Mouse (Mus musculus) hindbrain, postnatal 0 days (tissue): ENCODE measurements at regions not wholly inside any gene's neighbourhood (a gene's known extent, or its start where the extent isn't known, plus 50 kb on each side); places are given as distances from the start of the nearest gene placed in this dataset.
A peak's percentile ranks its signal among the peaks of the same experiment; 100 is the strongest.

Experiments used
- ATAC-seq: fragments of 200-750 bp; cut with Nextera tagmentation; 2 replicates; pipeline ENCODE4 v1.8.0; 2017; ENCODE audit warnings: mild to moderate bottlenecking, moderate TSS enrichment, moderate library complexity
- DNase-seq: peaks from one replicate; pipeline ENCODE4 v3.0.0-alpha.2; 2015; ENCODE audit warnings: low spot score
- H3K27ac ChIP-seq: fragments of 300-500 bp; sonication (generic); 2 replicates; pipeline ENCODE4 v1.5.1; 2014; ENCODE audit warnings: mild to moderate bottlenecking
- H3K27me3 ChIP-seq: fragments of 300-500 bp; sonication (generic); 2 replicates; pipeline ENCODE4 v1.6.1; 2014; ENCODE audit warnings: low read length, mixed read lengths; ENCODE audit not compliant: insufficient read depth
- H3K36me3 ChIP-seq: fragments of 300-500 bp; sonication (generic); 2 replicates; pipeline ENCODE4 v1.6.1; 2014; ENCODE audit warnings: low read length, mixed read lengths; ENCODE audit not compliant: insufficient read depth
- H3K4me1 ChIP-seq: fragments of 300-500 bp; sonication (generic); 2 replicates; pipeline ENCODE4 v1.6.1; 2014; ENCODE audit warnings: antibody characterized with exemption, low read length, mixed read lengths; ENCODE audit not compliant: insufficient read depth
- H3K4me2 ChIP-seq: fragments of 300-500 bp; sonication (generic); 2 replicates; pipeline ENCODE4 v1.6.1; 2014; ENCODE audit warnings: low read depth, mild to moderate bottlenecking, low read length, moderate library complexity, mixed read lengths
- H3K4me3 ChIP-seq: fragments of 300-500 bp; sonication (generic); 2 replicates; pipeline ENCODE4 v1.5.1; 2014; ENCODE audit warnings: low read length
- H3K9ac ChIP-seq: fragments of 300-500 bp; sonication (generic); replicated peaks from 2 replicates; pipeline ENCODE4 v1.6.1; 2014; ENCODE audit warnings: mild to moderate bottlenecking, low read length, moderate library complexity, mixed read lengths
- H3K9me3 ChIP-seq: fragments of 300-500 bp; sonication (generic); 2 replicates; pipeline ENCODE4 v1.6.1; 2016; ENCODE audit warnings: low read length, mixed read lengths
- CTCF ChIP-seq: IDR thresholded peaks from 2 replicates; pipeline ENCODE4 v1.5.1; 2016; ENCODE audit warnings: antibody characterized with exemption, control low read depth, low read depth
- WGBS: fragments of 180-500 bp; shearing (Covaris S2); extraction: QIAGEN DNeasy Blood & Tissue Kit; methylation state at CpG from one replicate; pipeline ENCODE4 v1.1.7; 2014; 5-methylcytosine and 5-hydroxymethylcytosine counted together

- Histone ChIP-seq H3K4me1 (no peaks in the 10 kb centered on the region), H3K9me3 (no peaks in the 10 kb centered on the region), H3K27me3 (no peaks in the 10 kb centered on the region), H3K4me2 (no peak overlapping the region), H3K9ac (no peak overlapping the region), H3K4me3 (no peak overlapping the region), H3K36me3 (no peaks in the 10 kb centered on the region), H3K27ac (no peak overlapping the region)
- ATAC-seq (no peak), DNase-seq (peak; percentile 37)
- no peak for TF ChIP-seq CTCF
- WGBS, result 57% methylated on average over 5 of the region's 5 CpGs
Measured at GRCm38 (mm10) chr7:133262161-133262560, 138.0 kb upstream of the Ctbp2 start.

GRCm38 (mm10) chr7:133259143-133259542, 135.0 kb upstream of the Ctbp2 start:
- H3K9me3 ChIP-seq, result no peaks in the 10 kb centered on the region
- no peak for ATAC-seq
- no peaks in the 10 kb centered on the region for H3K27me3 ChIP-seq
- no peak overlapping the region for H3K27ac ChIP-seq
- no peaks in the 10 kb centered on the region for H3K36me3 ChIP-seq
- no peak overlapping the region for H3K4me3 ChIP-seq
- no peak overlapping the region for H3K9ac ChIP-seq
- no peak for TF ChIP-seq CTCF
- H3K4me1 ChIP-seq, result no peaks in the 10 kb centered on the region
- H3K4me2 ChIP-seq, result no peak overlapping the region
- no peak for DNase-seq
- WGBS, result 90% methylated on average over 7 of the region's 7 CpGs

GRCm38 (mm10) chr7:133256831-133257230, 132.7 kb upstream of the Ctbp2 start:
- TF ChIP-seq CTCF, result no peak
- WGBS, result 49% methylated on average over 5 of the region's 5 CpGs
- no peak overlapping the region for H3K27ac ChIP-seq
- no peaks in the 10 kb centered on the region for H3K27me3 ChIP-seq
- no peak overlapping the region for H3K9ac ChIP-seq
- DNase-seq (peak; percentile 28), ATAC-seq (no peak)
- H3K4me1 ChIP-seq, result no peaks in the 10 kb centered on the region
- no peak overlapping the region for H3K4me2 ChIP-seq
- no peaks in the 10 kb centered on the region for H3K36me3 ChIP-seq
- no peaks in the 10 kb centered on the region for H3K9me3 ChIP-seq
- no peak overlapping the region for H3K4me3 ChIP-seq

GRCm38 (mm10) chr7:133244601-133245000, 120.4 kb upstream of the Ctbp2 start:
- Histone ChIP-seq H3K9ac (no peak overlapping the region), H3K36me3 (no peaks in the 10 kb centered on the region), H3K4me1 (no peaks in the 10 kb centered on the region), H3K9me3 (no peaks in the 10 kb centered on the region), H3K4me3 (no peak overlapping the region), H3K27ac (no peak overlapping the region), H3K27me3 (no peaks in the 10 kb centered on the region), H3K4me2 (peak overlapping the region; percentile 28)
- 0 out of 2 replicates have a peak, but pooled peaks have one; percentile 29 for ATAC-seq
- peak; percentile 58 for DNase-seq
- WGBS, result 29% methylated on average over 11 of the region's 11 CpGs
- no peak for TF ChIP-seq CTCF

GRCm38 (mm10) chr7:133234326-133234725, 110.2 kb upstream of the Ctbp2 start:
- Histone ChIP-seq H3K4me1 (no peaks in the 10 kb centered on the region), H3K9me3 (no peaks in the 10 kb centered on the region), H3K36me3 (no peaks in the 10 kb centered on the region), H3K27me3 (no peaks in the 10 kb centered on the region), H3K27ac (no peak overlapping the region), H3K4me2 (no peak overlapping the region), H3K4me3 (no peak overlapping the region), H3K9ac (no peak overlapping the region)
- no peak for DNase-seq
- no peak for ATAC-seq
- TF ChIP-seq CTCF, result no peak
- 73% methylated on average over 5 of the region's 5 CpGs for WGBS

GRCm38 (mm10) chr7:133232889-133233441, 108.8 kb upstream of the Ctbp2 start:
- ATAC-seq (no peak), DNase-seq (no peak)
- Histone ChIP-seq H3K27me3 (no peaks in the 10 kb centered on the region), H3K9ac (no peak overlapping the region), H3K4me2 (no peak overlapping the region), H3K27ac (no peak overlapping the region), H3K4me1 (no peaks in the 10 kb centered on the region), H3K4me3 (no peak overlapping the region), H3K36me3 (no peaks in the 10 kb centered on the region), H3K9me3 (no peaks in the 10 kb centered on the region)
- 0 out of 2 replicates have a peak, but pooled peaks have one; percentile 3 for TF ChIP-seq CTCF
- 67% methylated on average over 10 of the region's 10 CpGs for WGBS

GRCm38 (mm10) chr7:133230806-133231205, 106.7 kb upstream of the Ctbp2 start:
- 57% methylated on average over 3 of the region's 3 CpGs for WGBS
- TF ChIP-seq CTCF, result peak; percentile 55
- Histone ChIP-seq H3K4me3 (no peak overlapping the region), H3K9me3 (no peaks in the 10 kb centered on the region), H3K27ac (no peak overlapping the region), H3K36me3 (no peaks in the 10 kb centered on the region), H3K4me1 (no peaks in the 10 kb centered on the region), H3K9ac (no peak overlapping the region), H3K4me2 (no peak overlapping the region), H3K27me3 (no peaks in the 10 kb centered on the region)
- peak; percentile 8 for DNase-seq
- ATAC-seq, result no peak
